Mouse (Mus musculus): ENCODE results near the gene Prm2. TPM values are rescaled to one million over a fixed set of nuclear protein-coding genes. Genes with fewer than 3 reads are reported as not detected.

Gene Prm2
- polyA plus RNA-seq, 1 experiment from 2014 or later, result not detected

GRCm38 (mm10) chr16:10836388-10836787 lies 40.5 kb upstream of the Prm2 start:
- peaks cover 19% of the 10 kb centered on the region for H3K4me1 ChIP-seq (ENCODE audit: control insufficient read depth, insufficient read depth, low read length)
- H3K27me3 ChIP-seq (ENCODE audit: control insufficient read depth, insufficient read depth, low read length), result no peaks in the 10 kb centered on the region
- no peak for ATAC-seq (ENCODE audit: low FRiP score, low TSS enrichment)
- H3K4me2 ChIP-seq (replicated peaks; ENCODE audit: low read depth, low read length), result no peak overlapping the region
- 96% methylated on average over 3 of the region's 3 CpGs for WGBS
- H3K27ac ChIP-seq (ENCODE audit: low read depth, low read length), result no peak overlapping the region
- H3K9ac ChIP-seq (ENCODE audit: low read depth, low read length), result no peak overlapping the region
- no peaks in the 10 kb centered on the region for H3K9me3 ChIP-seq (ENCODE audit: control insufficient read depth, low read length)
- no peaks in the 10 kb centered on the region for H3K36me3 ChIP-seq (ENCODE audit: control insufficient read depth, insufficient read depth, low read length)
- H3K4me3 ChIP-seq (ENCODE audit: low read length), result no peak overlapping the region

DNA sequence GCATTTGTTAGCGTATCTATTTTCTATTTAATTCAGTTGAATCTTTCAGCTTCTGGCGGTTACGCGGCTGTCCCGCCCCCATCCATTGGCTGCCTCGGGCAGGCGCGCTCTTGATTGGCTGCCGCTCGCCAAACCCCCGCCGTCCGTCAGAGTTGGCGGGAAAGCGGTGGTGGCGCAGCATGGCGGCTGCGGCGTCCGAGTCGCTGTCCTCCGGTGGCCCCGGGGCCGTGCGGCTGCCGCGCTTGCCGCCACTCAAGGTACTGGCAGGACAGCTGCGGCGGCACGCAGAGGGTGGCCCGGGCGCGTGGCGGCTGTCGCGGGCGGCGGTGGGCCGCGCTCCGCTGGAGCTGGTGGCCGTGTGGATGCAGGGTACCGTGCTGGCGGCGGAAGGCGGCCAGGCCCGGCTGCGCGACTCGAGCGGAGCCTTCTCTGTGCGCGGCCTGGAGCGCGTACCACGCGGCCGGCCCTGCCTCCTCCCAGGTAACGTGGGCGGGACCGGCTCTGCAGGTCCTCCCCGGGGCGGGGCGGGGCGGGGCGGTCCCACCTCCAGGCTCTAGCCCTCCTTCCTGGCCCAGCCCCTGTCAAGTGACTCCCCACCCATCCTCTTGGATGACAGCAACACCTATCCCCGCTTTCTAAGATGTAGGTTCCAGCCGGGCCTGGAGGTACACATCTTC lies 39.1 kb upstream of the Prm2 start, which contains the start of gene Rmi2:
TSS of gene Rmi2 (plus strand) at position 149 of the 677 bp plus-strand sequence.
- Histone ChIP-seq H3K9ac (ENCODE audit: low read depth, low read length) (peak within 1 kb of the TSS; percentile 70), H3K4me2 (replicated peaks; ENCODE audit: low read depth, low read length) (peak within 1 kb of the TSS; percentile 86), H3K4me3 (ENCODE audit: low read length) (peak within 1 kb of the TSS; percentile 79), H3K36me3 (ENCODE audit: control insufficient read depth, insufficient read depth, low read length) (no peaks in the 10 kb centered on the region), H3K27me3 (ENCODE audit: control insufficient read depth, insufficient read depth, low read length) (no peaks in the 10 kb centered on the region), H3K27ac (ENCODE audit: low read depth, low read length) (peak within 1 kb of the TSS; percentile 62; the same call in 1 of the 2 replicates), H3K4me1 (ENCODE audit: control insufficient read depth, insufficient read depth, low read length) (peaks cover 19% of the 10 kb centered on the region), H3K9me3 (ENCODE audit: control insufficient read depth, low read length) (no peaks in the 10 kb centered on the region)
- WGBS, result under 1% methylated on average over 61 of the region's 69 CpGs
- ATAC-seq (ENCODE audit: low FRiP score, low TSS enrichment), result peak; percentile 95

DNA sequence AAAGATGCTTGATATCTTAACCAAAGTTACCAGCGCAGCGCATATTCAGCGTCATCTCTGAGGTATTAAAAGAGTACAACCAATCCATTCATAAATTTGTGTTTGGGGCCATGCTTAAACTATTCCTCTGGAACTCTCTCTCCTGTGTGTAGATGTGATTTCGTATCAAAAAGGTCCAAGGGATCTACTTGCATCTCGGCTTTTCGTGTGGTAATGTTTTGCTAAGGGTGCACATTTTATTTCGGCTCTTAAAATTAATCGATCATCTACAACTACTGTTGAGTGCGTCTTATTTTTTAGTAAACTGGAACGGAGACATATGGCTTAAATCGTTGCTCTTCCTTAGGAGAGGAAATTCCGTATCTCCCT lies 38.6 kb upstream of the Prm2 start:
- Histone ChIP-seq H3K27me3 (ENCODE audit: control insufficient read depth, insufficient read depth, low read length) (no peaks in the 10 kb centered on the region), H3K9me3 (ENCODE audit: control insufficient read depth, low read length) (no peaks in the 10 kb centered on the region), H3K4me2 (replicated peaks; ENCODE audit: low read depth, low read length) (peak overlapping the region; percentile 86), H3K4me3 (ENCODE audit: low read length) (peak overlapping the region; percentile 79), H3K9ac (ENCODE audit: low read depth, low read length) (peak overlapping the region; percentile 70; the same call in 1 of the 2 replicates), H3K27ac (ENCODE audit: low read depth, low read length) (no peak overlapping the region), H3K4me1 (ENCODE audit: control insufficient read depth, insufficient read depth, low read length) (peaks cover 19% of the 10 kb centered on the region), H3K36me3 (ENCODE audit: control insufficient read depth, insufficient read depth, low read length) (no peaks in the 10 kb centered on the region)
- WGBS, result 11% methylated on average over 12 of the region's 12 CpGs
- no peak for ATAC-seq (ENCODE audit: low FRiP score, low TSS enrichment)

GRCm38 (mm10) chr16:10828461-10828805 lies 32.5 kb upstream of the Prm2 start:
- 59% methylated on average over 4 of the region's 4 CpGs for WGBS
- ATAC-seq (ENCODE audit: low FRiP score, low TSS enrichment), result no peak

GRCm38 (mm10) chr16:10827766-10828460 lies 32.0 kb upstream of the Prm2 start:
- H3K4me3 ChIP-seq (ENCODE audit: low read length), result no peak overlapping the region
- no peaks in the 10 kb centered on the region for H3K36me3 ChIP-seq (ENCODE audit: control insufficient read depth, insufficient read depth, low read length)
- no peaks in the 10 kb centered on the region for H3K9me3 ChIP-seq (ENCODE audit: control insufficient read depth, low read length)
- H3K4me1 ChIP-seq (ENCODE audit: control insufficient read depth, insufficient read depth, low read length), result no peaks in the 10 kb centered on the region
- H3K9ac ChIP-seq (ENCODE audit: low read depth, low read length), result no peak overlapping the region
- no peak for ATAC-seq (ENCODE audit: low FRiP score, low TSS enrichment)
- WGBS, result 80% methylated on average over 7 of the region's 7 CpGs
- H3K4me2 ChIP-seq (replicated peaks; ENCODE audit: low read depth, low read length), result no peak overlapping the region
- H3K27ac ChIP-seq (ENCODE audit: low read depth, low read length), result no peak overlapping the region
- 0 out of 2 replicates have a peak, but pooled peaks cover 2% of the 10 kb centered on the region for H3K27me3 ChIP-seq (ENCODE audit: control insufficient read depth, insufficient read depth, low read length)

More at GRCm38 (mm10) chr16:10828461-10828805, 32.5 kb upstream of the Prm2 start:
- 0 out of 2 replicates have a peak, but pooled peaks cover 1% of the 10 kb centered on the region for H3K27me3 ChIP-seq (ENCODE audit: control insufficient read depth, insufficient read depth, low read length)
- no peak overlapping the region for H3K4me3 ChIP-seq (ENCODE audit: low read length)
- no peaks in the 10 kb centered on the region for H3K9me3 ChIP-seq (ENCODE audit: control insufficient read depth, low read length)
- H3K4me1 ChIP-seq (ENCODE audit: control insufficient read depth, insufficient read depth, low read length), result no peaks in the 10 kb centered on the region
- H3K4me2 ChIP-seq (replicated peaks; ENCODE audit: low read depth, low read length), result no peak overlapping the region
- no peak overlapping the region for H3K9ac ChIP-seq (ENCODE audit: low read depth, low read length)
- H3K27ac ChIP-seq (ENCODE audit: low read depth, low read length), result no peak overlapping the region
- no peaks in the 10 kb centered on the region for H3K36me3 ChIP-seq (ENCODE audit: control insufficient read depth, insufficient read depth, low read length)

DNA sequence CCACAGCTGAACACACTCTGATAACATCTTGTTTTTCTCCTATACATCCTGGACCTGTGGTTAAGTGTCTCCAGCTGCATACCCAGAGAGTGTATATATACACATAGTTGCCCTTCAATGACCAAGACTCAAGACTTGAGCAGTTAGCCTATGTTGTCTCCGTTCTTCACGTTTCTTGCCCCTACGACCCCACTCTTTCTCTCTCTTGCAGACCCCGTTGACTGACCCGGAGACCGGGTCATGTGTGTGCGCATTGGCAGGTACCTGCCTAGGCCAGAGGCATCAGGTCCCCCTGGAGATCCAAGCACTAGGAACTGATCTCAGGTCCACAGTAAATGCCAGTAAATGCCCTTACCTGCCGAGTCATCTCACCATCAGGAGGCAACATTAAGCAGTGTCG lies 31.3 kb upstream of the Prm2 start:
- Histone ChIP-seq H3K4me1 (ENCODE audit: control insufficient read depth, insufficient read depth, low read length) (no peaks in the 10 kb centered on the region), H3K9me3 (ENCODE audit: control insufficient read depth, low read length) (no peaks in the 10 kb centered on the region), H3K9ac (ENCODE audit: low read depth, low read length) (no peak overlapping the region), H3K27me3 (ENCODE audit: control insufficient read depth, insufficient read depth, low read length) (0 out of 2 replicates have a peak, but pooled peaks cover 2% of the 10 kb centered on the region), H3K27ac (ENCODE audit: low read depth, low read length) (no peak overlapping the region), H3K36me3 (ENCODE audit: control insufficient read depth, insufficient read depth, low read length) (no peaks in the 10 kb centered on the region), H3K4me3 (ENCODE audit: low read length) (no peak overlapping the region), H3K4me2 (replicated peaks; ENCODE audit: low read depth, low read length) (no peak overlapping the region)
- ATAC-seq (ENCODE audit: low FRiP score, low TSS enrichment), result no peak
- 86% methylated on average over 9 of the region's 9 CpGs for WGBS

DNA sequence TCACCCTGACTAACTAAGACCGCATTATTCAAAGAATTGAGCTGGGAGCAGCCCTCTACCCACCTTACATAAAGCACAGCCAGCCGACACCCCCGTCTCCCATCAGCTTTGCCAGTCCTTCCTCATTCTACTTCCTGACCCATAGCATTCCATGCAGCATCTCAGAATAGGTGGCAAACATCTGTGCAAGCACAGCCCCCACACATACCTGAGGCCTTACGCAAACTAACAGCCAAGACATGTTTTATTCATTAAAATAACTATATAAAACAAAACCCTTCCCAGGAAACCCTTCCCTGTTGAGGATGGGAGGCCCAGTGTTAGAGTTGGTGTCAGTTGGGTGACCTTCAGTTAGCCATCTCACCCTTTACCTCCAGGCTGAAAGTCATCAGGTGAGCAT lies 29.9 kb upstream of the Prm2 start:
- 82% methylated on average over 4 of the region's 4 CpGs for WGBS

GRCm38 (mm10) chr16:10824536-10824935 lies 28.6 kb upstream of the Prm2 start:
- ATAC-seq (ENCODE audit: low FRiP score, low TSS enrichment), result no peak
- 94% methylated on average over 1 of the region's 1 CpGs for WGBS
- Histone ChIP-seq H3K4me1 (ENCODE audit: control insufficient read depth, insufficient read depth, low read length) (peaks cover 15% of the 10 kb centered on the region; the same call in 1 of the 2 replicates), H3K4me2 (replicated peaks; ENCODE audit: low read depth, low read length) (no peak overlapping the region), H3K36me3 (ENCODE audit: control insufficient read depth, insufficient read depth, low read length) (no peaks in the 10 kb centered on the region), H3K9ac (ENCODE audit: low read depth, low read length) (no peak overlapping the region), H3K27ac (ENCODE audit: low read depth, low read length) (no peak overlapping the region), H3K4me3 (ENCODE audit: low read length) (no peak overlapping the region), H3K27me3 (ENCODE audit: control insufficient read depth, insufficient read depth, low read length) (0 out of 2 replicates have a peak, but pooled peaks cover 2% of the 10 kb centered on the region), H3K9me3 (ENCODE audit: control insufficient read depth, low read length) (no peaks in the 10 kb centered on the region)

More for the DNA sequence above, 29.9 kb upstream of the Prm2 start:
- Histone ChIP-seq H3K9me3 (ENCODE audit: control insufficient read depth, low read length) (no peaks in the 10 kb centered on the region), H3K27ac (ENCODE audit: low read depth, low read length) (no peak overlapping the region), H3K27me3 (ENCODE audit: control insufficient read depth, insufficient read depth, low read length) (0 out of 2 replicates have a peak, but pooled peaks cover 2% of the 10 kb centered on the region), H3K4me2 (replicated peaks; ENCODE audit: low read depth, low read length) (no peak overlapping the region), H3K4me3 (ENCODE audit: low read length) (no peak overlapping the region), H3K4me1 (ENCODE audit: control insufficient read depth, insufficient read depth, low read length) (0 out of 2 replicates have a peak, but pooled peaks cover 5% of the 10 kb centered on the region), H3K36me3 (ENCODE audit: control insufficient read depth, insufficient read depth, low read length) (no peaks in the 10 kb centered on the region), H3K9ac (ENCODE audit: low read depth, low read length) (no peak overlapping the region)
- ATAC-seq (ENCODE audit: low FRiP score, low TSS enrichment), result no peak

DNA sequence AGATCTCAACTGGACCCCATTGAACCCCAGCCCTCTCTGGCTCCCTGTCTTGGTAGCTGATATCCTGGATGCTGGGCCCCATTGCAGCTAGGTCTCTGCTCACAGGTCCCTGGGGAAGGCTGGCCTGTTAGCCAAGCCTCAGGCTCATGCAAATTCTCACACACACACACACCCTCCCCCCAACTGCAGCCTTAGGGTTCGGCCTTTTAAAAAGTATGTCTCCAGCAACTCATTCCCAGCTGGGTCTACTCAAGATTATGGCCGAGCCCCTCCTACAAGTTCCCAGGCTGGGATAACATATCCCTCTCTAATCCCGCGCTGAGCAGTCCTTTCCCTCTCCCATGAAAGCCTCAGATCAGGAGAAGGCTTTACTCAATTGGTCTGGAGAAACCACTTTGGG lies 25.5 kb upstream of the Prm2 start:
- peaks cover 15% of the 10 kb centered on the region; the same call in 1 of the 2 replicates for H3K4me1 ChIP-seq (ENCODE audit: control insufficient read depth, insufficient read depth, low read length)
- H3K27ac ChIP-seq (ENCODE audit: low read depth, low read length), result peak overlapping the region; percentile 70
- H3K4me3 ChIP-seq (ENCODE audit: low read length), result no peak overlapping the region
- no peaks in the 10 kb centered on the region for H3K36me3 ChIP-seq (ENCODE audit: control insufficient read depth, insufficient read depth, low read length)
- peak; percentile 72 for ATAC-seq (ENCODE audit: low FRiP score, low TSS enrichment)
- 20% methylated on average over 4 of the region's 4 CpGs for WGBS
- no peak overlapping the region for H3K4me2 ChIP-seq (replicated peaks; ENCODE audit: low read depth, low read length)
- H3K9ac ChIP-seq (ENCODE audit: low read depth, low read length), result no peak overlapping the region
- 0 out of 2 replicates have a peak, but pooled peaks cover 2% of the 10 kb centered on the region for H3K27me3 ChIP-seq (ENCODE audit: control insufficient read depth, insufficient read depth, low read length)
- H3K9me3 ChIP-seq (ENCODE audit: control insufficient read depth, low read length), result no peaks in the 10 kb centered on the region
